Mouse (Mus musculus) liver, embryonic 14.5 days (tissue): ENCODE measurements around the gene Clk2.

Experiments used
- CTCF ChIP-seq: IDR thresholded peaks from 2 replicates; pipeline ENCODE4 v1.5.1; 2016; ENCODE audit warnings: antibody characterized with exemption, low read depth, control low read depth
- EP300 ChIP-seq: IDR thresholded peaks from 2 replicates; pipeline ENCODE4 v1.6.1; 2016; ENCODE audit warnings: antibody characterized with exemption, low read depth

- TF ChIP-seq CTCF (no peak), EP300 (no peak)
Measured at GRCm38 (mm10) chr3:89187197-89187596, 22.6 kb downstream of the Clk2 start.
